Mouse (Mus musculus): ENCODE data around the gene Rhoj.

DNA sequence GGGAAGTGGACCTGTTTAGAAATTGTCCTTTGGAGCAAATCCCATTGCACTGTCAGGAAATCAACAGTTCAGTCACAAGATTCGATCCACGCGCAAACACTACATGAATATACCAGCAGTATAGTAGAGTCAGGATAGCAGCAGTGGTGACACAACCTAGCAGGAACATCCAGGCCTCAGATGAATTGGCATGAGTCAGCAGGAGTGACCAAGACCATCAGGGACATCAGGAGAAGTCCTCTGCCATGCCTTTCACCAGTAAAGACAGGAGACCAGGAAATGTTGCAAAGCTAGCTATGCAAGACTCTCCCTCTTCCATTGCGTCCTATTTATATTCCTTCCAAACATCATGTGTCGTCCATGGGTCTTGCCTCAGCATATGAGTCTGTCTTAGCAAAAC, 16.6 kb upstream of the Rhoj start:
- TF ChIP-seq CTCF (IDR thresholded peaks at IDR 0.05; ENCODE audit: borderline replicate concordance, control insufficient read depth, extremely low read depth, insufficient read depth, low read length, poor library complexity) (no peak), POLR2A (IDR thresholded peaks at IDR 0.05; ENCODE audit: control insufficient read depth, extremely low read depth, insufficient read depth, low read length, poor library complexity) (no peak)

Measured in thymus, adult 2 months (tissue).